In the genomic region with DNA sequence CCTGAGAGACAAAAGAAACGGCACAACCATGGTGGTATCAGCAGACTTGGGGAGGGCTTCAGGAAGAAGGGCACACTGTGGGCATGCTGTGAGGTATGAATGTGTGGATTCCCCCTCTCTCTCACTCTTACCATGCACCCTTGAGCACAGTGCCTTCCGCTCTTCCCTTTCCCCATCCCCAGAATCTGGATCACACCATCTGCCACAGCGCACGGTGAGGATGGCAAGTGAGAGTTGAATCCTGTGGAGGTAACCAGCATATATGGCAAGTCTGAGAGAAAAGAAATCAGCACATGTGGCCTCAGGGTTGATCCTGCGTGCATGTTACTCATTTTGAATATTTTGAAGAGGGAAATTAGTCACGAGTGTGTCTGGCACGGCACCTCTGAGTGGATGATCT, we compare ENCODE assay signal across 16 mouse cellular contexts.
DNase-seq lines count a peak whose midpoint lies in the region; TF ChIP-seq lines count a peak whose summit lies in the region.
"Had no signal": no experiment of that assay in that cellular context is flagged by ENCODE, and none has a peak within 500 bp of the region (broad histone marks: within the 10 kb centered on the region; RNA-seq: fewer than 3 reads in every experiment).

No protein-coding gene starts in this region.

- peak; percentile 26 for DNase-seq in layer of hippocampus, adult 11-12 months (ENCODE audit: low spot score)
- no peak for DNase-seq in layer of hippocampus, postnatal 14 days (ENCODE audit: low spot score in 2 of 2)
- DNase-seq in right cerebral cortex, postnatal 25 days: peak; percentile 36
- DNase-seq in right cerebral cortex, postnatal 36 days (ENCODE audit: low spot score in 2 of 2): no peak
- peak; percentile 31 for DNase-seq in brain, embryonic 14.5 days (ENCODE audit: low read depth)
- DNase-seq in gastrocnemius, adult 2 months: no peak
- DNase-seq: adrenal gland, postnatal 14 days; cerebellum, adult 2 months; cerebellum, postnatal 10 days; gastrocnemius, postnatal 36 days; heart, adult 11 months; heart, postnatal 36 days had no signal

- no peak overlapping the region for H3K4me3 ChIP-seq in gastrocnemius, adult 2 months
- H3K4me3 ChIP-seq: embryonic facial prominence, embryonic 10.5 days; forebrain, embryonic 10.5 days; heart, embryonic 13.5 days; hindbrain, embryonic 15.5 days had no signal

- no peak overlapping the region for H3K27ac ChIP-seq in gastrocnemius, adult 2 months
- H3K27ac ChIP-seq: embryonic facial prominence, embryonic 10.5 days; forebrain, embryonic 10.5 days; heart, embryonic 13.5 days; hindbrain, embryonic 15.5 days had no signal

- intact Hi-C loops in gastrocnemius, adult 2 months (cut with DNase I): no loop called here

- TF ChIP-seq POLR2A in brain, embryonic 14.5 days (IDR thresholded peaks at IDR 0.05; ENCODE audit: borderline replicate concordance, extremely low read depth, insufficient read depth, insufficient read length, poor library complexity, severe bottlenecking): no peak

- TF ChIP-seq CTCF in brain, embryonic 14.5 days (IDR thresholded peaks at IDR 0.05; ENCODE audit: borderline replicate concordance, extremely low read depth, insufficient read depth, insufficient read length): no peak
- no peak for TF ChIP-seq CTCF in gastrocnemius, adult 2 months (IDR thresholded peaks at IDR 0.05)

Comparison
In these comparisons a context has a peak if more than half of its experiments do, and no peak if none do; other contexts are left out.
1. DNase-seq: peak in layer of hippocampus, adult 11-12 months (single experiment), right cerebral cortex, postnatal 25 days (single experiment) and brain, embryonic 14.5 days (single experiment); none in layer of hippocampus, postnatal 14 days (0 of 2), right cerebral cortex, postnatal 36 days (0 of 2) and gastrocnemius, adult 2 months (single experiment).